Mouse (Mus musculus) mesoderm, embryonic 11.5 days (tissue): ENCODE measurements around the gene Chmp6.

Experiments
- DNase-seq: peaks from one replicate; pipeline ENCODE4 v3.0.0-alpha.2; 2012; ENCODE audit warnings: low read depth, low spot score

Gene Chmp6

GRCm38 (mm10) chr11:119958856-119959255 is 45.6 kb downstream of the Chmp6 start:
- DNase-seq, result no peak

DNA sequence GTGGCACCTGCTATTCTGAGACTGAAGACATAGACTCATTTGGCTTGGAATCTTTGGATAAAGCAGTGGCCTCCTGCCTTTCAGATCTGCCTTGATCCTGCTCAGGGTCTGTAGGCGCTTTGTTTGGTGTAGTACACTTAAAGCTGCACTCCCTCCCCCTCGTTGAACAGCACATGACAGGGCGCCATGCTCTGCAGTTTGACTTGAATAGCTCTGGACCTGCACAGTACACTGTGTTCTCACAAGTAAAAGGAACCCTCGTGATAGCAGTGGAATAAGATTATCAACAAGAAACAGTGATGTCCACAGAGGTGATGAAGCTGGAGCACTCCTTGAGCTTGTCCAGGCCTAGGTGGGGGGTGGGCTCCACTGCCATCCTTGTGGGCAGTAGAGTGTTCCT is 46.5 kb downstream of the Chmp6 start:
- DNase-seq, result no peak

DNA sequence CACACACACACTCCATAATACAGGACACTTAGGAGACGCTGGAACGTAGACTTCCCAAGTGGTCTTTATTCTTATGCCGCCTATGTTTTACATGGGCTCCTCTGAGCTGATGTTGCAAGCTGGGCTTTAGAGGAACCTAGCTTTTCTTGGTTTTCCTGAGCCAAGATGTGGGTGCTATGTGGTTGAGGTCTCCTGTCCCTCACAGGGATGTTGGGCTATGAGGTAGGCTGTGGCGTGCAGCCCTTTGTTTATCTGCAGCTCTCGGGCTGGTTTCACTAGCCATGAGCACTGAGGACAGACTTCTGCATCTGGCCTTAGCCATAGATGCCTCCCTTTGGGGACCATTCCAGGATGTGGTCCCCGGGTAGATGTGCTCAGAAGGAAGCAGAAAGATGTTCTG is 47.4 kb downstream of the Chmp6 start:
- DNase-seq, result no peak

- no peak for DNase-seq
Observed at GRCm38 (mm10) chr11:119961511-119961910, 48.3 kb downstream of the Chmp6 start.

GRCm38 (mm10) chr11:119965053-119965452 is 51.8 kb downstream of the Chmp6 start:
- no peak for DNase-seq

GRCm38 (mm10) chr11:119966294-119966693 is 53.1 kb downstream of the Chmp6 start:
- DNase-seq, result no peak

GRCm38 (mm10) chr11:119967401-119967800 is 54.2 kb downstream of the Chmp6 start:
- no peak for DNase-seq

GRCm38 (mm10) chr11:119967892-119968291 is 54.7 kb downstream of the Chmp6 start:
- DNase-seq, result no peak
